Mouse (Mus musculus): Measurements from ENCODE around the gene Krt1. TPM values are rescaled to one million over a fixed set of nuclear protein-coding genes. Genes with fewer than 3 reads are reported as not detected.

The Krt1 gene
- polyA plus RNA-seq, 1 experiment from 2014 or later = not detected

DNA sequence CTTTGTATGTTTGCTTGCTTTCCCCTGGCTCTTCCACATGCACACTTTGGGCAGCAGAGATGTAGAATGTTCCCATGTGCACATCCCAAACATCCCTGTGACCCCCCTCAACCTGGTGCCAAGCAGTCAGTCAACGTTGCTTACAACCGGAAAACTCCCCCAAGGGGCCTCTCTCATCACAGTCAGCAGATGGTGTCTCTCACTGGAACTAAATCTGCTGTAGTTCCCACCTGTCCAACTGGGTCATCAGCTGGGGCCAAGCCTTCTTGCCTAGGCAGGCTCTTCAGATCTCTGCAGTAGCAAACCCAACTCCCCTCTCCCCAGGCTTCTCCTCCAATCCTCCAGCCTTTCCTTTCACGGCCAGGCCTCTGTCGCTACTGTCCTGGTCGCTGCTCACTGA is 6.1 kb upstream of the Krt1 start:
- 41% methylated on average over 5 of the region's 5 CpGs for WGBS (ENCODE audit: insufficient replicate concordance)
- no peak for ATAC-seq
- no peak overlapping the region for H3K4me3 ChIP-seq (ENCODE audit: low read depth, low read length)
- H3K4me1 ChIP-seq (ENCODE audit: insufficient read depth) = peaks cover 6% of the 10 kb centered on the region; the same call in 1 of the 2 replicates
- no peak overlapping the region for H3K9ac ChIP-seq (replicated peaks)
- H3K9me3 ChIP-seq (ENCODE audit: low read length) = no peaks in the 10 kb centered on the region
- no peaks in the 10 kb centered on the region for H3K36me3 ChIP-seq (replicated peaks; ENCODE audit: insufficient read depth, low read length)
- no peak overlapping the region for H3K4me2 ChIP-seq (ENCODE audit: low read depth, low read length)
- DNase-seq = no peak
- H3K27me3 ChIP-seq (ENCODE audit: insufficient read depth, low read length) = peaks cover 48% of the 10 kb centered on the region
- no peak for TF ChIP-seq CTCF (IDR thresholded peaks at IDR 0.05; ENCODE audit: low read depth)
- no peak for TF ChIP-seq EP300 (IDR thresholded peaks at IDR 0.05; ENCODE audit: low read depth)
- H3K27ac ChIP-seq (ENCODE audit: low read depth) = no peak overlapping the region

DNA sequence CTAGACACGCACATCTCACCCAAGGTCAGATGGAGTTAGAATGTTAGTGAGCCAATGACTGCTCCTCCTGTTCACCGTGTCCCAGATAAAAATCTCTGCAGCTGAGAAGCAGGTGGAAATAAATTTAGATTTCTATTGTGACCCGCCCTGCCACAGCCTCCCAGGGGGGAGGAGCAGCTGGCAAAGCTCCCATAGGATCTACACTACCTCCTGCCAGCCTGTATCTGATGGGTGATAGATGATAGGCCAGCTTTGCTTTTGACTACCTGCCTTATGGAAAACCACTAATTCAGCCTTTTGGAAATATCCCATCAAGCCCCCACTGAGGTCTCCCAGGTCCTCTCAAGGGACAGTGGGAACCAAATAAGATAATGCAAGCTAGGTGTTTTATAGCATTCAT is 5.1 kb upstream of the Krt1 start:
- ATAC-seq = no peak
- DNase-seq = no peak
- Histone ChIP-seq H3K27ac (ENCODE audit: low read depth) (no peak overlapping the region), H3K9me3 (ENCODE audit: low read length) (no peaks in the 10 kb centered on the region), H3K4me1 (ENCODE audit: insufficient read depth) (peaks cover 6% of the 10 kb centered on the region; the same call in 1 of the 2 replicates), H3K4me3 (ENCODE audit: low read depth, low read length) (no peak overlapping the region), H3K36me3 (replicated peaks; ENCODE audit: insufficient read depth, low read length) (no peaks in the 10 kb centered on the region), H3K9ac (replicated peaks) (no peak overlapping the region), H3K4me2 (ENCODE audit: low read depth, low read length) (no peak overlapping the region), H3K27me3 (ENCODE audit: insufficient read depth, low read length) (peaks cover 39% of the 10 kb centered on the region)
- TF ChIP-seq CTCF (IDR thresholded peaks at IDR 0.05; ENCODE audit: low read depth) (no peak), EP300 (IDR thresholded peaks at IDR 0.05; ENCODE audit: low read depth) (no peak)
- 62% methylated on average over 3 of the region's 3 CpGs for WGBS (ENCODE audit: insufficient replicate concordance)

DNA sequence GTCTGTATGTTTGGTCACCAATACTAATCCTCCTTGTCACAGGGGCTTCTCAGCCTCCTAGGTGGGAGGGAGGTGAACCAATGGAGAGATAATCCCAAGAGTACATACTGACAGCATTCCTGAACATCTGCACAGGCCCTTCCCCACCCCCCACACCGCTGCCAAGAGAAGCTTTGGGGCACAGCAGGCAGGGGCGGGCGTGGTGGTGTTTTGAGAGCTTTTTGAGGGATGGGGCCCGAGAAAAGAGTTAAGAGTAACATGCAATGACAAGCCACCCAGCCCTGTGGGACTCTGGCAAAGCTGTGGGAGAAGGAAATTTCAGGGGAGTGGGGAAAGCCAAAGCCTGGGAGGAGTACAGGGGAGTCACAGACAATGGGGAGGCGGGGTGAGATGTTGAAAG is 3.7 kb upstream of the Krt1 start:
- H3K27me3 ChIP-seq (ENCODE audit: insufficient read depth, low read length) = peaks cover 27% of the 10 kb centered on the region
- H3K9ac ChIP-seq (replicated peaks) = no peak overlapping the region
- no peak overlapping the region for H3K4me2 ChIP-seq (ENCODE audit: low read depth, low read length)
- H3K27ac ChIP-seq (ENCODE audit: low read depth) = no peak overlapping the region
- no peak overlapping the region for H3K4me3 ChIP-seq (ENCODE audit: low read depth, low read length)
- no peaks in the 10 kb centered on the region for H3K9me3 ChIP-seq (ENCODE audit: low read length)
- TF ChIP-seq EP300 (IDR thresholded peaks at IDR 0.05; ENCODE audit: low read depth) (no peak), CTCF (IDR thresholded peaks at IDR 0.05; ENCODE audit: low read depth) (no peak)
- WGBS (ENCODE audit: insufficient replicate concordance) = 15% methylated on average over 5 of the region's 5 CpGs
- H3K36me3 ChIP-seq (replicated peaks; ENCODE audit: insufficient read depth, low read length) = no peaks in the 10 kb centered on the region
- no peak for DNase-seq
- no peak for ATAC-seq
- H3K4me1 ChIP-seq (ENCODE audit: insufficient read depth) = peaks cover 3% of the 10 kb centered on the region; the same call in 1 of the 2 replicates

DNA sequence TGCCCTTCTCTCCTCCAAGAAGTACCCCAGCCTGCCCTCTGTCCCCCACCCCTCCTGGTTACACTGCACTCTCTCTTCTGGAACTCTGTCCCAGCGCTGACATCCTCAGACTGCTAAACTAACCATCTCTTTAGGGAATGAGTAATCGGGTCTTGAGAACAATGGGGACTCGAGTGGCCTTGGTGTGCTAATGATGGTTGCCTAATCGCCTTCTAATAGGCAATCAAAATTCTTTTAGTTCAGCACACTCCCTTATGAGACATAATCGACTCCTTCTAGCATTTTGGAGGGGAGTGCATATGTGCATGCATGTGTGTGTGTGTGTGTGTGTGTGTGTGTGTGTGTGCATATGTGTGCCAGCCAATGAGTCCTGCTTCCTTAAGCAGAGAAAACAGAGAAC is 2.0 kb upstream of the Krt1 start:
- no peaks in the 10 kb centered on the region for H3K9me3 ChIP-seq (ENCODE audit: low read length)
- H3K27ac ChIP-seq (ENCODE audit: low read depth) = no peak overlapping the region
- H3K36me3 ChIP-seq (replicated peaks; ENCODE audit: insufficient read depth, low read length) = no peaks in the 10 kb centered on the region
- H3K4me2 ChIP-seq (ENCODE audit: low read depth, low read length) = no peak overlapping the region
- 32% methylated on average over 5 of the region's 5 CpGs for WGBS (ENCODE audit: insufficient replicate concordance)
- no peak overlapping the region for H3K9ac ChIP-seq (replicated peaks)
- ATAC-seq = no peak
- no peaks in the 10 kb centered on the region for H3K4me1 ChIP-seq (ENCODE audit: insufficient read depth)
- H3K27me3 ChIP-seq (ENCODE audit: insufficient read depth, low read length) = peaks cover 26% of the 10 kb centered on the region
- DNase-seq = no peak
- H3K4me3 ChIP-seq (ENCODE audit: low read depth, low read length) = no peak overlapping the region
- TF ChIP-seq EP300 (IDR thresholded peaks at IDR 0.05; ENCODE audit: low read depth) (no peak), CTCF (IDR thresholded peaks at IDR 0.05; ENCODE audit: low read depth) (no peak)

DNA sequence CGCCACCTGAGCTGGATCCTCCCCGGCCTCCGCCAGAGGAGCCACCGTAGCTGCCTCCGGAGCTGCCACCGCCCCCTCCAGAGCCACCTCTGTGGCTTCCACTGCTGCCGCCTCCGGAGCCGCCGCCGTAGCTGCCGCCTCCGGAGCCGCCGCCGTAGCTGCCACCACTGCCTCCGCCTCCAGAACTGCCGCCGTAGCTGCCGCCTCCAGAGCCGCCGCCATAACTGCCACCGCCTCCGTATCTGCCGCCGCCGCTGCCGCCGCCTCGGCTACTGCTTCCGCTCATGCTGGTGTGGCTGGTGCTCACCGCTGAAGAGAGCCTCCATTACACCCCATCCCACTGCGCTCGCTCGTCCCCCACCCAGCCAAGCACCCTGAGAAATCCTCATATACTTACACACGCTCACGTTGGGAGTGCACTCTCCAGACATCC is 4.6 kb downstream of the Krt1 start:
- DNase-seq (peak; percentile 31), ATAC-seq (no peak)
- Histone ChIP-seq H3K4me1 (ENCODE audit: insufficient read depth) (peaks cover 5% of the 10 kb centered on the region; the same call in 1 of the 2 replicates), H3K36me3 (replicated peaks; ENCODE audit: insufficient read depth, low read length) (no peaks in the 10 kb centered on the region), H3K4me3 (ENCODE audit: low read depth, low read length) (peak overlapping the region; percentile 36), H3K27ac (ENCODE audit: low read depth) (no peak overlapping the region), H3K27me3 (ENCODE audit: insufficient read depth, low read length) (peaks cover 38% of the 10 kb centered on the region), H3K4me2 (ENCODE audit: low read depth, low read length) (peak overlapping the region; percentile 61), H3K9me3 (ENCODE audit: low read length) (no peaks in the 10 kb centered on the region), H3K9ac (replicated peaks) (no peak overlapping the region)
- no peak for TF ChIP-seq EP300 (IDR thresholded peaks at IDR 0.05; ENCODE audit: low read depth)
- TF ChIP-seq CTCF (IDR thresholded peaks at IDR 0.05; ENCODE audit: low read depth) = no peak
- 1% methylated on average over 33 of the region's 37 CpGs for WGBS (ENCODE audit: insufficient replicate concordance)

DNA sequence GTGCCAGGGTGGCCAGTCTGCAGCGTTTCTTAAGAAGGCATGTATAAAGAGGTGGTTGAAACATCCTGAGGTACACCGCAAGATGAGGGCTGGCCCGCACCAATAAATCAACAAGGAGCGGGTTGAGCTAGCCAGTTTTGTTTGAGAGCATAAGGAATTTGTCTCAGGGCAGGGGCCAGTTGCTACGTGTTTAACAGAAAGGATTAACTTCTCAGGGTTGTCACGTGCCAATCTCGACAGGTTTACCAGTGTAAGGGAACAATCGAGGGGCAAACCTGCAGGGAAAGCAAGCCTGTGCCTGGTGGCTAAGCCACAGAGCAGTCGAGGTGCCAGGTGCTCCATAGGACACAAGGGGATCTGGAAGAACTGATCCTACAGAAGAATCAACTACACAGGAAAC is 7.4 kb downstream of the Krt1 start:
- DNase-seq (no peak), ATAC-seq (no peak)
- Histone ChIP-seq H3K9me3 (ENCODE audit: low read length) (no peaks in the 10 kb centered on the region), H3K4me3 (ENCODE audit: low read depth, low read length) (no peak overlapping the region), H3K9ac (replicated peaks) (no peak overlapping the region), H3K4me2 (ENCODE audit: low read depth, low read length) (no peak overlapping the region), H3K4me1 (ENCODE audit: insufficient read depth) (peaks cover 5% of the 10 kb centered on the region; the same call in 1 of the 2 replicates), H3K27ac (ENCODE audit: low read depth) (no peak overlapping the region), H3K36me3 (replicated peaks; ENCODE audit: insufficient read depth, low read length) (no peaks in the 10 kb centered on the region), H3K27me3 (ENCODE audit: insufficient read depth, low read length) (peaks cover 35% of the 10 kb centered on the region)
- WGBS (ENCODE audit: insufficient replicate concordance) = 44% methylated on average over 9 of the region's 9 CpGs
- no peak for TF ChIP-seq CTCF (IDR thresholded peaks at IDR 0.05; ENCODE audit: low read depth)
- no peak for TF ChIP-seq EP300 (IDR thresholded peaks at IDR 0.05; ENCODE audit: low read depth)

All from liver, postnatal 0 days (tissue).